Mouse (Mus musculus): Measurements from ENCODE around the gene Ubl3. TPM values are rescaled to one million over a fixed set of nuclear protein-coding genes. Genes with fewer than 3 reads are reported as not detected.

Gene Ubl3
- 86.3 and 89.0 TPM in 2 replicates for polyA plus RNA-seq (2014; fragmentation: Nextera tagmentation; extraction: Ambion mirVana)

DNA sequence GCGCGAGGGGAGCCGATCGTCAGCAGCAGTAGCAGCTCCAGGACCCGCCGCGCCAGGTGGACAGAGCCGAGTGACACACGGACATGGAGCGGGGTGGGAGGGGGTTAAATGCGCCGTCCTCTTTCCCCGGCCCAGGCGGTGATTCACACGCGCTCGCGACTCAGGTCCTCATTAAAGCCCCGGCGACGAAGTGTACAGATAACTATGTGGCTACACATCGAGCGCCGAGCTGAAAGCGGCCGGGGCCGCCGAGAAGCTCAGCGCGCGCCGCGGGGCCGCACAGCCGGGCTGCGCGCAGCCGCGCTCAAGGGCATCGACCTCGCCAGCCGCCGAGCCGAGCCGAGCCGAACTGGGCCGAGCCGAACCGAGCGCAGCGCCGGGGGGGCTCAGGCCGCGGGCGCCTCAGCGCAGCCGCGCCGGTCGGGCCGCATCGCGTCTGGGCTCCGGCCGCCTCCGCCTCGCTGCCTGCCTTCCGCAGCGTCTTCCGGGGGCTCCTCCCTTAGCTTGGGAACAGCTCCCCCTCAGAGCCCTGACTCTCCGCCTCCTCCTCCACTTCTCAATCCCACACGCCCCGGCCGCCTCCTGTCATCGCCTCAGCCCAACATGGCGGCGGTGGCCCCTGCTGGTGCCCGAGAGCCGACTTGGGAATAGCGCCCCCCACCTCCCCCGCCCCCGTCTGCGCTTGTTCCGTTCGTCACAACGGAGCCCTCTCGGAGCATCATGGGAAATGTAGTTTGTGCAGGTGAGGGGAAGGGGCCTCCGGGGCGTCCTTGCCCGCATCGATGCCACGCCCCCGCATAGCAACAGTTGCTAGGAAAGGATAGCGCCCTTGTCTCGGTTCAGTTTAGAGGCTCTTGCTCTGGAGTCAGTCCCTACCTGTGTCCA lies at the start of gene Ubl3:
Ubl3 (minus strand) TSS at position 603 of the 885 bp plus-strand sequence.
- under 1% methylated on average over 86 of the region's 95 CpGs for WGBS
- peak; percentile 55 for TF ChIP-seq CTCF (IDR thresholded peaks at IDR 0.05; ENCODE audit: low read depth)
- Histone ChIP-seq H3K9me3 (ENCODE audit: low read depth, low read length) (no peaks in the 10 kb centered on the region), H3K9ac (peak within 1 kb of the TSS; percentile 77), H3K27me3 (ENCODE audit: insufficient read depth, low read length) (no peaks in the 10 kb centered on the region), H3K4me3 (ENCODE audit: low read depth, low read length) (peak within 1 kb of the TSS; percentile 68), H3K4me1 (ENCODE audit: insufficient read depth) (peaks cover 23% of the 10 kb centered on the region), H3K4me2 (peak within 1 kb of the TSS; percentile 80), H3K36me3 (ENCODE audit: insufficient read depth) (no peaks in the 10 kb centered on the region), H3K27ac (ENCODE audit: low read depth) (peak within 1 kb of the TSS; percentile 98)
- peak; percentile 97 for ATAC-seq (ENCODE audit: insufficient read depth)
- peak; percentile 97 for DNase-seq

DNA sequence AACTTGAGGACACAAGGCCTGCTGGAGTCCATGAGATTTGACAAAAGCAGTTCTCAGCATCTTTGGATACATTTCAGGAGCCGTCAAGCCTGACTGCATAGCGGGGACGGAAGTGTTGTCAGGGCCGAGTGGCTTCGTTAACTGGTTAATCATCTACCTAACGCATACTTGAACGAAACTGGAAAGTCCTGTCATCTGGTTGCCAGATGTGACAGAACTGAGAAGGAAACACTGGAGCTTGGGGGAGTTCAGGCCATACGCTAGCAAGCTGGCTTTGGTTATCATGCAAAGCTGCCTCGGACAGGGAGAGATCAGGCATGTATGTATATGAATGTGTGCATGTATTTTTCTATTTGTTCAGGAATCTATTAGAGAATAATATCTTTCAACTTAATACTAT lies 45.8 kb upstream of the Ubl3 start:
- peak; percentile 54; the same call in 1 of the 2 replicates for ATAC-seq (ENCODE audit: insufficient read depth)

DNA sequence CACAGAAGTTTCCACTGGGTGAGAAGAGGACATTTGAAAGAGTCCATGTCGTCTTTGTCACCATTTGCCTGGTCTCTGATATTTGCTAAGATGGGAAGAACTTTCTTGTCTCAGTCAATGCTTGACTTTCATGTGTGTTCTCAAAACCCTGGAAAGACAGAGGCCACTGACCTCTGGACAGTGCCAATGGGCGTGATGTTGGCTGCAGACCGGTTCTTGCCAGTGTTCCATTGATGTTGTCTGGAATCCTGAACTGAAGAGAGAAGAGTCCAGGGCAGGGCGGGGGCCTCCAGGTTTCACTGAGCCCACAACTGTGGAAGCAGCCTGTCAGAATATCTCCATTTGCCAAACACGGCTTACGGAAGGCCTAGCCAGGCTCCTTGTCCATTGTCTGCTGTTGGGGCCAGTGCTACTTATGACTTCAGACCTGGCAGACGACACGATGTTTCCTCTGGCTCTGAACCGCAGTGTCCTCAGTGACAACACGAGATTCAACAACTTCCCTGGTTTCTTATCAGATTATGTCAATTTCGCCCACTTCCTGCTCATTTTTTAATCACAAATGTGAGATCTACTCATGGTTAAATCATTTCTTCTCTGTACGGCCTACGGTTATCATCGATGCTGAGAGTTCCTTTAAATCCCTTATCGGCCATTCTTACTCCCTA lies 43.6 kb upstream of the Ubl3 start:
- no peaks in the 10 kb centered on the region for H3K4me1 ChIP-seq (ENCODE audit: insufficient read depth)
- no peak overlapping the region for H3K9ac ChIP-seq
- H3K4me3 ChIP-seq (ENCODE audit: low read depth, low read length) = no peak overlapping the region
- no peak overlapping the region for H3K4me2 ChIP-seq
- WGBS = 76% methylated on average over 15 of the region's 15 CpGs
- no peaks in the 10 kb centered on the region for H3K27me3 ChIP-seq (ENCODE audit: insufficient read depth, low read length)
- no peaks in the 10 kb centered on the region for H3K9me3 ChIP-seq (ENCODE audit: low read depth, low read length)
- no peak for TF ChIP-seq CTCF (IDR thresholded peaks at IDR 0.05; ENCODE audit: low read depth)
- no peak for ATAC-seq (ENCODE audit: insufficient read depth)
- DNase-seq = no peak
- H3K27ac ChIP-seq (ENCODE audit: low read depth) = no peak overlapping the region
- H3K36me3 ChIP-seq (ENCODE audit: insufficient read depth) = no peaks in the 10 kb centered on the region

More for the DNA sequence above, 45.8 kb upstream of the Ubl3 start:
- DNase-seq = peak; percentile 73
- 43% methylated on average over 9 of the region's 9 CpGs for WGBS
- H3K27me3 ChIP-seq (ENCODE audit: insufficient read depth, low read length) = no peaks in the 10 kb centered on the region
- H3K9ac ChIP-seq = no peak overlapping the region
- no peaks in the 10 kb centered on the region for H3K4me1 ChIP-seq (ENCODE audit: insufficient read depth)
- no peaks in the 10 kb centered on the region for H3K36me3 ChIP-seq (ENCODE audit: insufficient read depth)
- no peaks in the 10 kb centered on the region for H3K9me3 ChIP-seq (ENCODE audit: low read depth, low read length)
- H3K4me3 ChIP-seq (ENCODE audit: low read depth, low read length) = no peak overlapping the region
- no peak overlapping the region for H3K27ac ChIP-seq (ENCODE audit: low read depth)
- no peak for TF ChIP-seq CTCF (IDR thresholded peaks at IDR 0.05; ENCODE audit: low read depth)
- no peak overlapping the region for H3K4me2 ChIP-seq

DNA sequence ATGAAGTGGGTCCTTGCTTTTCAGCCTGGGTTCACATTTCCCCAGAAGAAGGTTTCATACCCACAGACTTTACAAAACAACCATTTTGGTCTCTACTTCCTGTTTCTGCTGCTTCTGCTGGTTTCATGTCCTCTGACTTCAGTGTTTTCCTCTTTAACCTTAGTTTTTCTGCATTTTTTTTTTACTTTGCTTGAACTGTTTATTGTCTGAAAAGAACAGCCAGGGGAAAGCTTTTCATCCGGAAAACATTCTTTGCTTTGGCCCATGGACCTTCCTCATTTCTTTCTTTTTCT lies 42.8 kb upstream of the Ubl3 start:
- Histone ChIP-seq H3K4me3 (ENCODE audit: low read depth, low read length) (no peak overlapping the region), H3K27ac (ENCODE audit: low read depth) (no peak overlapping the region), H3K9ac (no peak overlapping the region), H3K4me2 (no peak overlapping the region), H3K9me3 (ENCODE audit: low read depth, low read length) (no peaks in the 10 kb centered on the region), H3K27me3 (ENCODE audit: insufficient read depth, low read length) (no peaks in the 10 kb centered on the region), H3K4me1 (ENCODE audit: insufficient read depth) (no peaks in the 10 kb centered on the region), H3K36me3 (ENCODE audit: insufficient read depth) (no peaks in the 10 kb centered on the region)
- ATAC-seq (ENCODE audit: insufficient read depth) = no peak
- TF ChIP-seq CTCF (IDR thresholded peaks at IDR 0.05; ENCODE audit: low read depth) = no peak
- DNase-seq = no peak
- WGBS = 74% methylated on average over 1 of the region's 1 CpGs

DNA sequence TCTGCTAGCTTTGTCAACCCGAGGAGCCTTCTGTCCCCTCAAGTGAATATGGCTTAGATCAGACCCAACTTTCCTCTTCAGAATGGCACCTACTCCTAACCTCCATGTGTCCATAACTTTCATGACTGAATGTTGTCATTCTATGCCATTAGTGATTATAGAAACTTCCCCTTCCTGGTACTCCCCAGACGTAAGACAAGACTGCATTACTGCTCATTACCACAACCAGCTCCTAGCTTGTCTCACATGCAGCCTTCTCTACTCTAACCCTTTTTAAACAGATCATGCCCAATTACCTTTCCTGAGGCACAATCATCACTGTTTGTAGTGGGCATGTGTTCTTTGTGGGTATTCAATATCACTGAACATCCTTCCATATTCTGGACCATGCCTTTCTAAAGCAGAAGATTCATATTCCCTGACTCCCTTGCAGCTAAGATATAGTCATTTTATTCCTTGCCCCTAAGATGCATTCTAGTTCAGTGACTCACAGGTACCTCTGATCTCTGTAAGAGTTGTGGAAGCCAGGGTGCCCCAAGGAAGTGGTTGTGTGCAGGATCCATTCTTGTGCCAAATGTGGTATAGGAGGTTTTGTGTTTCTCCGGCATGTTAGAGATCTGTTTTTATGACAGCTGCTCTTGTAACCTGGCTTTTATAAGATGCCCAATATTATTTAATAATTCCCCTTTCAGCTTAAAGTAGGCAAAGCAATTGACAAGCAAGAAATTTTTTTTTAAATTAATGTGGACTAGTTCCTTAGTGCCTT lies 42.3 kb upstream of the Ubl3 start:
- H3K9ac ChIP-seq = no peak overlapping the region
- H3K27ac ChIP-seq (ENCODE audit: low read depth) = no peak overlapping the region
- WGBS = 83% methylated on average over 3 of the region's 3 CpGs
- H3K4me1 ChIP-seq (ENCODE audit: insufficient read depth) = no peaks in the 10 kb centered on the region
- no peak overlapping the region for H3K4me3 ChIP-seq (ENCODE audit: low read depth, low read length)
- no peak for DNase-seq
- no peak for ATAC-seq (ENCODE audit: insufficient read depth)
- no peak for TF ChIP-seq CTCF (IDR thresholded peaks at IDR 0.05; ENCODE audit: low read depth)
- H3K36me3 ChIP-seq (ENCODE audit: insufficient read depth) = no peaks in the 10 kb centered on the region
- H3K27me3 ChIP-seq (ENCODE audit: insufficient read depth, low read length) = no peaks in the 10 kb centered on the region
- no peaks in the 10 kb centered on the region for H3K9me3 ChIP-seq (ENCODE audit: low read depth, low read length)
- no peak overlapping the region for H3K4me2 ChIP-seq

DNA sequence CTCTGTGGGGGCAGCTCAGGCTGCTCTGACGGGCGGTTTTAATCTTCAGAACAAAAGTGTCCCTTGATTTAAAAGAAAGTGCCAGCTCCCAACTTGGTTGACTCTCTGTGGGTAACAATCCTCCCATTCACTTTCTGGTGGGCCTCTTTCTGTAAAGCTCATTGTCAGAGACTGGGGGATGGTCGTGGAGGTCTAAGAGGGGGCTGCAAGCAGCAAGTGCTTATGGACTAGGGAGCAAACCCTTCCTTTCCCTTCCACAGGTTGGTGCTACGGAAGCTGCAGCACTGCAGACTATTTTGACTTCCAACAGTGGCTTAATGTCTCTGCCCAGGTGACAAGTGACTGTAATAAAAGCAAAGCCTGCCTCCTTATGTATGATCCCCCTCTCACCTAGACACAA lies 41.0 kb upstream of the Ubl3 start:
- no peak for ATAC-seq (ENCODE audit: insufficient read depth)
- H3K36me3 ChIP-seq (ENCODE audit: insufficient read depth) = no peaks in the 10 kb centered on the region
- no peak overlapping the region for H3K4me2 ChIP-seq
- DNase-seq = no peak
- H3K27ac ChIP-seq (ENCODE audit: low read depth) = peak overlapping the region; percentile 58
- no peaks in the 10 kb centered on the region for H3K27me3 ChIP-seq (ENCODE audit: insufficient read depth, low read length)
- no peak for TF ChIP-seq CTCF (IDR thresholded peaks at IDR 0.05; ENCODE audit: low read depth)
- no peak overlapping the region for H3K9ac ChIP-seq
- H3K4me3 ChIP-seq (ENCODE audit: low read depth, low read length) = no peak overlapping the region
- no peaks in the 10 kb centered on the region for H3K4me1 ChIP-seq (ENCODE audit: insufficient read depth)
- H3K9me3 ChIP-seq (ENCODE audit: low read depth, low read length) = no peaks in the 10 kb centered on the region
- WGBS = 56% methylated on average over 4 of the region's 4 CpGs

DNA sequence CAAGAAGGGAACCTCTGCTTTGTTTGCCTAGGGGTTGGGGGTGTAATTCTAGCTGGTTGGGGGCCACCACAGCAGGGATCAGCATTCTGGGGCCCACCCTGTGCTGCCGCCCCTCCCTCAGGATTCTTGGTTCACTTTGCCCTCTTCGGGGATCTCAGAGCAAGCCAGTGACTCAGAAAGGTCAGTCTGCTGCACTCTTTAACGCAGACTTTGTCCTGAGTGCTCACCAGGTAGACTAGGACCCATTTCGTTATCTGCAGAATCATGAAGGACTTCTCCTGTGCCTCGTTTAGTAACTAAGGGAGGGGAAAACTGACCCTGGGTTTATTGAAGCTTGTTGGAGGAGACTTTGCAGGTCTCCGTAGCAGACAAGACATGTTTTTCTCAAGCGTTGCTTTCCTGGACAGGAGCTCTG lies 38.9 kb upstream of the Ubl3 start:
- Histone ChIP-seq H3K4me3 (ENCODE audit: low read depth, low read length) (no peak overlapping the region), H3K4me1 (ENCODE audit: insufficient read depth) (no peaks in the 10 kb centered on the region), H3K36me3 (ENCODE audit: insufficient read depth) (no peaks in the 10 kb centered on the region), H3K27ac (ENCODE audit: low read depth) (no peak overlapping the region), H3K4me2 (0 out of 2 replicates have a peak overlapping the region, but pooled peaks have one; percentile 12), H3K9me3 (ENCODE audit: low read depth, low read length) (no peaks in the 10 kb centered on the region), H3K27me3 (ENCODE audit: insufficient read depth, low read length) (no peaks in the 10 kb centered on the region), H3K9ac (no peak overlapping the region)
- ATAC-seq (ENCODE audit: insufficient read depth) (no peak), DNase-seq (no peak)
- 30% methylated on average over 7 of the region's 7 CpGs for WGBS
- TF ChIP-seq CTCF (IDR thresholded peaks at IDR 0.05; ENCODE audit: low read depth) = no peak

Measured in lung, embryonic 14.5 days (tissue).